Mouse (Mus musculus): Measurements from ENCODE around the gene Fabp3.

The Fabp3 gene

DNA sequence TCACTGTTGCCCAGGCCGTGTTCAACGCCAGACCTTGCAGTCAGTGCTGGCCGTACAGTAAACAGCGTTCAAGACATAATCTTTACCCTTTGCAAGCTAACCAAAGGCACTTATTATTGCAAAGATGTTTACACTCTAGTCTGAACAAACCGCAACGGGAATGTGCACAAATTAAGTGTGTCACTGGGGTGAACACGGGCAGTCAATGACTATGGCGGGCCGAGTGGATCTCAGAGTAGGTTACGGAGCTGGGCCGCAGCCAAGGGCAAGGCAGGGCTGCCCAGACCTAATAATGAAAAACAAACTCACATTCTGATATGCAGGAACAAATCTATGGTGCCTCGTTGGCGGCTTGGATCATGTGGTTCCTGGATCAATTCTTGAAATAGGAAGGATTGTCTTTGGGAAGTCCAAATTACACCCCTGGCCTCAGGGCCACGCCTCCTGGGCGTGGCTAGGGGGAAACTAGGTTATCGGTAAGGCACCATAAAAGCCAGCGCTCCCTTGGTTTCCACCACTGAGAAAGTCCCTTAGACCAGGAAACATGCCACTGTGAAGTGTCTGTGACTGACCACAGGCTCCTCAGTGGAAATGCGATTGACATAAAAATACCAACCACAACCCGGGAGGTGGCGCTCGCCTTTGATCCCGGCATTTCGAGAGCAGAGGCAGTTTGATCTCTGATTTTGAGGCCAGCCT is 13.2 kb upstream of the Fabp3 start:
- peak; percentile 64 for DNase-seq

DNA sequence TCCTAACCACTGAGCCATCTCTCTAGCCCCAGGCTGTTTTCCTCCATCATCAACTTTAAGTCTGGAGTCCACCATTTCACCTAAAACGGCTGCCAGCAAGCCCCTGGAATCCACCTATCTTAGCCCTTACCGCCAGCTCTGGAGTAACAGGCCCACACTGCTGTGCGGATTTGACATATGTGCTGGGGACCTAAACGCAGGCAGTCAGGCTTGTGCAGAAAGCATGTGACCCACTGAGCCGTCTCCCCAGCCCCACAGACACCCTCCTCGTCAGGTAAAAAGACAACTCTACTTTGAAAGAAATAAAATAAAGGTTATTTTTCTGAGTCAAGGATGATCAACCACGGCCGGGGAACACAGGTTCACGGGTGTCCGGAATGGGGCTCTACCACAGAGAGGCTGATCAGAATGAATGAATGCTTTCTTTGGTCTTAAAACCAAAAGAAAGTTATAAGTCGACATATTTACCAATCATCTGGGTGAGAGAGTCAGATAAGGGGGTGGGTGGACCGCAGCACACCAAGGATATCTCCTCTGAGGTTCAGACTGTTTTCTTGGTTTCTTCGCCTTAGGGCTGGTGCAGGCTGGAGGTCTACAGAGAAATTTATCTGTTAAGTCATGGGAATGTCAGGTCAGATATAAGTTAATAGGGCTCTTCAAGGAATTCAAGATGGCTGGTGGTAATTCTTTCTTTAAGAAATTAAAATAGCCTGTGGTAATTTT is 12.0 kb upstream of the Fabp3 start:
- no peak for DNase-seq

DNA sequence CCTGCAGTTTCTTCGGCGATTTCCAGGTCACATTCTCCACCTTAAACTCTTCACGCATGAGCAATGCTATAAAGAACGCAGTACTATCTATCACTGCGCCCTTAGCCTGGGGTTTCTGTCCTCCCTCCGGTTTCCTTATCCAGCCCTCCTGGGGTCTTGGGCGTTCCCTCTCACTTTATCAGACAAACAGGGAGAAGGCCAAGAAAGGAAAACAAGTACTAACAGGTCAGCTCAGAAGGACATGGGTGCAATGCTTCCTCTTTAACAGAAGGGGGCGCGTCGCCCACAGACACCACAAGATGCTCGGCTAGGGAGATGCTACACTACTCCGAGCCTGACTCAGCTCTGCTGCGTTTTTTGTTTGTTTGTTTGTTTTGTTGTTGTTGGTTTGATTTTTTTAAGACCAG is 11.3 kb upstream of the Fabp3 start:
- no peak for DNase-seq

DNA sequence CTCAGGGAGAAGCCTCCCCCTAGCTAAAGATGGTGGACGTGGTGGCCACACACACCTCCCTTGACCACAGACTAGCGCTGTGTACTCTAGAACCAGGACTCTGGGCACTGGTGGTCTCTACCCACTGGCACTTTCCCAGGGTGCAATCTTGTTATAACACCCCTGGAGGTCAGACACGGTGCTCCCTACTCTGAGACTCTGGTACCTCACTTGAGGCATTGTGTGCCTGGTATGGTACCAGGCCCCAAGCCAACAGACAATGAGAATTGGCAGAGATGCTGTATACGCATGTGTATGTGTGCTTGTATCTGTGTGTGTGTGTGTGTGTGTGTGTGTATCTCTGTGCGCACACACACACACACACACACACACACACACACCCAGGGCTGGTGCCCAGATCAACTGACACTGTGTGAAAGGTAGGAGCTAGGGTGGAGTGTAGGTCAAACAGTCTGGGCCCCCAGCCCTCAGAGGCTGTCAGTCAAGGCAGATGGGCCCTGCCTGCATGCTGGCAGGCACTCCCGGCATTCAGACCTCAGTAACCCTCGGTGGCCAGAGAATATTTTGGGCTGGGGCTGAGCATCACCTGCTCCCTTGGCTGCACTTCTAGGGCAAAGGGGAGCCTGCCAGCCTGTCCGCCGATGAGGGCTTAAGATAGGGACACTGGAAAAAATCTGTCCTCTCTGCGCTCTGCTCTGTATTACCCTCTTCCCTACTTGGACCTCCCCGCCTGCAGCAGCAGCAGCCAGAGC is 9.3 kb upstream of the Fabp3 start:
- no peak for DNase-seq

DNA sequence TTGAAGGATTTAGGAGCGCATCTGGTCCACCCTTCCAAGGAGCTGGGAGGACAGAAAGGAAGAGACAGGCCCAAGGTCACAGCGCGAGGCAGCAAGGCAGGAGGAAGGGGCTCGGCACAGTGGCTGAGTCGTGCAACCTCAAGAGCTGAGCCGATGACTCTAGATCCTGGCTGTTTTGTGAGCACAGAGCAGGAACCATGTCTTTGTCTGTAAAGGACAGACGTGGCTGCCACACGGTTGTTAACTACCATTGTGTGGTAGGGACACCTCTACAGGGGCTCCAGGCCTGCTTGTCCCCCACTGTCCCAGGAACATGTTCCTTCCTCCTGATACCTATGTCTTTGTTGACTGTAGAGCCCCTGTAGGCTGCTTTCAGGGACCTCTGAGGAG is 8.8 kb upstream of the Fabp3 start:
- DNase-seq = no peak

DNA sequence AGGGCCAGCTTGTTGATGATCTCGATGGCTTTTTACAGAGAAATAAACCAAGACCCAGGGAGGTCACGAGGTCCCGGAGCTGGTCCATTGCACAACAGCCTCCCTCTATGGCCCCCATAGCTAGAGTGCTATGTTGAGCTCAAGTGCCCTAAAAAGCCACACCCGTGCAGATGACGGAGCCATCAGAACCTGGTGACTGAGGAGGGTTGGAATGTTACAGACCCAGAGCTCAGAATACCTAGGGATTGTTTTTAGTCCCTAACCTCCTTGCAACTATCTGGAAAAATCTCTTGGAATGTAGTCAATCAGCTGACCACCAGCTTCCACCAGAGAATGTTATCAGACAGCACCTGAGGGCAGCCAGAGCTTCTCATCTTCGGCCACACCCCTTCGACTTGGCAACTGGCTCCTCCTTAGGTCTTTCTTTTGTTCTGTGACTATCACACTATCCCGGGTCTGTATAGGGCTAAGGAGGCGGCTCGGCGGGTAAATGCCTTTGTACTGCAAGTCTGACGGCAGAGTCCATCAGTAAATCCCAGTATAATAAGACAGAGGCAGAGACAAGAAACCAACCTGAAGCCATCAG is 6.0 kb upstream of the Fabp3 start:
- no peak for DNase-seq

DNA sequence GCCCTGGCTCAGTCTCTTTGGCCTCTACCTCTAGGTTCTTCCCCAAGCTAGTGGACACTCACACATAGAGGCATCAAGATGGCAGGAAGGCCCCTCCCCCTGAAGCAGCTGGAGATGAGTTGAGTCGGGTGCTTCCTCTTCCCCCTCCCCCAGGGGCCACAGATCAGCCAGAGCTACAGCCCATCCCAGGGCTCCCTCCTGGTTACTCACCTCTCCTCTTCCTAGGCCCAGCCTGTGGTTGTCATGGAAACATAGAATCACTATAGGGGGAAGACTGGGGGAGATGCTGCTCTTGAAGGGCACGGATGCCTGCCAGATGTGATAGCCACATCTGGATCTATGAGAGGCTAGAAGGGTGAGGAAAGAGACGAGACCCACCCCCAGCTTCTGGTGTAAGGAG is 3.6 kb upstream of the Fabp3 start:
- no peak for DNase-seq

DNA sequence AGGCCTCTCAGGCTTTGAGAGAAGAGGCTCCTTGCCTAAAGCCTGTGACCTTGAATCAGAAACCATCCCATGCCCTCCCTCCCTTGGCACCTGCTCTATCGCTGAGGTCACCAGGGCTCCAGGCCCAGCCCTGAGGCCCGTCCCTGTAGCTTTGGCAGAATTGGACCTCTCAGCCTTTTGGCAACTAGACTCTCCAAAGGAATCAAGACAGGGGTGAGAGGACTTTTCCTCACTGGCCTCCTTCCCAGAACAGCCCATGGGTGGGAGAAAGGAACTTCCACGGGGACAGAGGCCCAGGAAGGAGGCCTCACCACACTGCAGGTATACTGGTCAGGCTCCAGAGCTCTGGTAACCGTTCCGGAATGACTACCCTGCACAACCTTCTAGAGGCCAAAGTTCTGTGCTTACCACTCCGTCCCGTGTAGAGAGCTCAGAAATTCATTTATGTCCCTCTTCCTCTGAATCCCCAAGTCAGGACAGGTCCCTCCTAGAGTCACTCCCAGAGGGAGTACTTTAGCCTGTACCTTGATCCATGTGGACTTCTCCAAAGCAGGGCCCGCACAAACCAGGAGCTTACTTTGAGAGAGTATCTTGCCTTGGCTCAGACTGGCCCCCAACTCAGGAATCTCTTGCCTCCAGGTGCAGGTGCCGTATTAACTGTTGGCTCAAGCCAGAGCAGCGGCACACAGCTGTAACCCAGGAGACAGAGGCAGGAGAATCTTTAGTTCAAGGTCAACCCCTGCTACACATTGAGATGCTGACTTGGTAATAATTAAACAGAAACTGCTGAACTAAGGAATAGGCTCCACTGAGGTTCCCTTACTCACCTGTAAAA is 1.4 kb upstream of the Fabp3 start:
- peak; percentile 26 for DNase-seq

DNA sequence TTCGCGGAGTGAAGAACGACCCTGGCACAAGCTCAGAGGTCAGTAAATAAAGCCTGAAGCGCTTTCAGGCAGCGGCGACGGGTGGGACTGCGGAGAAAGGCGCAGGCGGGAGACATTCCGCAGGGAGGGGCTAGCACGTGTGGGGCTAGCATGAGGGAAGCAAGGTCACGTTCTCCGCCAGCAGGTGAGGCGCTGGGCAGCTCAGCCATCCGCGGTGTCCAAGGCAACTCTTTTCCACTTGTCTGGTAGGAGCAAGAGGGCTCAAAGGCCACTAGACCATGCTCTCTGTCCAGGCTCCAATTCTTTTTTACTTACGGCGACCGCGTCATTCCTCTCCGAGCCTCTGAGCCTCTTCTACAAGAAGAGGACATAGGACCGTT is 554 bp upstream of the Fabp3 start:
- DNase-seq = peak; percentile 74

DNA sequence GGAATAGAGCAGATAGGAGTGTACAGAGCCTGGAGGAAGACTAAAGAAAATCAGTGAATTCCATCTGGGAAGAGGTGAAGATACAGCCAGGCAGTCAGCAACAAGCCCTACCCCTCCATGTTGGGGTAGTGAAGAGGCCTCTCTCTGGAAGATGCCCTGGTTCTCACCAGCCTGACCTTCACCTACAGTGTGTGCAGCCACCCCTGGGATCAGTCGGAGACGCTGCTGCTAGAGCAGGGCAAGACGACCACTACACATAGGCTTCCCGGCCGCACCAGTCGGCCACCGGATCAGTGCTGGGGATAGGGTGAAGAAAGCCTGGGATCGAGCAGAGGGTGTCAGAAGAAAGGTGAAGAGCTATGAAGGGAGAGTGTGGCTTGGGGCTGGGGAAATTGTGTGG is 859 bp downstream of the Fabp3 start:
- DNase-seq = no peak

DNA sequence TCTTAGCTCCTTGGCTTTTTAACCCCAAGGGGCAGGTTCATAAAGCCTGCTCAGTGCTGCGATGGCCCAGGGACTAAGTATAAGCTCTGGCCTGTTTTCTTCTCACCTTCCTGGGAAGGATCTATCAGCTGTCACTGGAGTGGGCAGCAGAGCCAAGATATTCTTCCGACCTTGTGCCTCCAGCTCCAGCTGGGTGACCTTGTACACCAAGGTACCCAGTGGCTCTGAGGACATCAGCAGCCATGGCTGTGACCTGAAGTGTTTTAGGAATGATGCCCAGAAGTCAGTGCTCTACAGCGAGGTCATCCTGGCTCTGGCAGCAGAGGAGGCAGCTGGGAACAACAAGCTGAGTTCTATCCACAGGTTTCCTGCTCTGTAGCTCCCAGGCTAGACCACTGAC is 4.1 kb downstream of the Fabp3 start:
- no peak for DNase-seq

DNA sequence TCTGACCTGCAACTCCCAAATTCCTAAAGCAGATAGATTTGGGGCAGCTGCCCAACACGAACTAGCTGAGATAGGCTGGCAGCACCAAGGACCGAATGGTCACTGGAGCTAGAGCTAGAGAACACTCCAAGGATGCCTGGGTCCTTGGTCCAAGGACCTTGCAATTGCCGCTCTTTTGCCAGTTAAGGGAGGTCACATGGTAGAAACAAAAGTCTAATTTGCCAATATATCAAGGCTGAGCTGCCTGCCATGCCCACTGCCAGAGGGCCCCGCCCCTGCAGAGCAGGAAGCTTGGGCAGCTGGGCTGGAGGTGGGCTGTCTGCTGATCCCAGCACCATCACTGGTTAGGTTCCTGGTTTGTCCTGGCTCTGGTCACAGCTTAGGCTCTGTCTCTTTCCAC is 5.2 kb downstream of the Fabp3 start:
- no peak for DNase-seq

DNA sequence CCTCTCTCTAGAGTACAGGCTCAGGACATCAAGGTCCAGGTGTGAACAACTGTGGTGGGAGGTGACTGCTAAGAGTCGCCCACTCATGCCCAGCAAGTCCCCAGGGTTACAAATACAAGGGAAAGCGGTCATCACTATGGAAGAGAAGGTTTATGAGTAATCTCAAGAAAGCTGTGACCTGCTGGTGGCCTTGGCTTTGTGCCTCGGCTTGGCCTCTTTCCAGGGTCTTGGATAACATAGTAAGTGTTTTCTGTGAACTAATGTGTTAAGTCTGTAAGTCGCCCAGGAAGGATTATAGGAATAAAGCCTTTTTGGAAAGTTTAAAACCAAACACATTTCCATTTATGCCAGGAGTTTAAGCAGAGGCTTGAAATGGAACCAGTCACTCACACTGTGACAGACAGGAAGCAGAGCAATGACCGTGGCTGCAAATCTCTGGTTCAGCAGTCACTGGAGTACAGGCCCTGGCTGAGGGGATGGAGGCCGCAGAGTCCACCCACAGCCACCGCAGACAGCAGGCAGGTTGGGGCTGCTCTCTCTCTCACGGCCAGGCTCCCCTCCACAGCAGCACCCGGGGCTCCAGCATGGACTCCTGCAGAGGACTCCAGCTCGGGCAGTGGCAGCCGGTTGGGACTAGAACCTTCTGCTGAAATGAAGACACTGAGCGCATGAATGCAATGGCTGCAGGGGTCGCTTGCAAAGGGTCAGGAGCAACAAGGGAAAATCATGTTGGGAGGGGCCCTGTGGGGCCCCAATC is 7.6 kb downstream of the Fabp3 start:
- peak; percentile 39 for DNase-seq

DNA sequence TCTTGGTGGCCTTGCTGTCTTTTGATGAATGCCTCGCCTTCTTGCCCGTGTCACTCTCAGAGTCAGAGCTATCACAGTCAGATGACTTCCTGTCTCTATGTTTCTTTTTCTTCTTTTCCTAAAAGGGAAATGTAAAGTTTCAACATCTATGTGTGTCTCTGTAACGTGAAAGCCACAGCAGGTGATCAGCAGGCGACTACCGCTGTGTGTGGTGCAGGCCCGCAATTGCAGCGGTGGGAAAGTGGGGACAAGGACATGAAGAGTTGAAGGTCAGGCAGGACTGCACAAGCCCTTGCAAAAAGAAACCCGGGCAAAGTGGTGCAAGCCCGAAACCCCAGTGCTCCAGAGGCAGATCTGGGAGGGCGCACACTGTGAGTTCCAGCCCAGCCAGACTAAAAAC is 8.3 kb downstream of the Fabp3 start:
- DNase-seq = no peak

DNA sequence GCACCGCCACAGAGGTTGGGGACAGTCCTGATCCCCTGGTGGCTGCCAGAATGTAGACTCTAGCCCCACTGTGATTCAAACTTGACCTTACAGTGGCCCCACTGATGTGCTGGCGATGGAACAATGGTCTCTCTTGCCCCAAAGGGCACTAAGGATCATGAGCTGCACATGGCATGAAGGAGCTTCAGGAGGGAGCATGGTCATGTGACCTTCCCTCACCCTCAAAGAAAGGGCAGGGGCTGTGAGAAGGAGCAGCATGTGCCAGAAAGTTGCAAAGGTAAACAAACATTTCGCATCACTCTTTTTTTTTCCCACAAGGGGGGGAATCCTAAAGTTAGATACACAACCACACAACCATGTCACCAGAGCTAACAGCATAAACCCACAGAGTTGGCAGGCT is 9.7 kb downstream of the Fabp3 start:
- no peak for DNase-seq

DNA sequence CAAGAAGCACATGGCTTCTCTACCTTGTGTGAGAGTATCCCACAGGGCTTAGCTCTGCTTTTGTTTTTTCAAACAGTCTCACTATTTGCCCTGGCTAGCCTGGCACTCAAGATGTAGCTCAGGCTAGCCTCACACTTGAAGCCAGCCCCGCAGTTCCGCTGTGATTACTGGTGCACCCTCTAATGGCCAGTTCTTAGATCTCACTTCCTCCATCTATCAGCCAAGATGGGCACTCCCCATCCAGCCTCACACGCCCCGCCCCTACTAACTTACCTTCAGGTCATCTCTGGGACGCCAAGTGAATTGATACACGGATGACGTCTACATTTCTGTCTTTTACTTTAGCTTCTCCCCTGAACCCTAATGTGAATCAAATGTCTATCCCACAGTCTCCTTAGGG is 11.2 kb downstream of the Fabp3 start:
- no peak for DNase-seq

DNA sequence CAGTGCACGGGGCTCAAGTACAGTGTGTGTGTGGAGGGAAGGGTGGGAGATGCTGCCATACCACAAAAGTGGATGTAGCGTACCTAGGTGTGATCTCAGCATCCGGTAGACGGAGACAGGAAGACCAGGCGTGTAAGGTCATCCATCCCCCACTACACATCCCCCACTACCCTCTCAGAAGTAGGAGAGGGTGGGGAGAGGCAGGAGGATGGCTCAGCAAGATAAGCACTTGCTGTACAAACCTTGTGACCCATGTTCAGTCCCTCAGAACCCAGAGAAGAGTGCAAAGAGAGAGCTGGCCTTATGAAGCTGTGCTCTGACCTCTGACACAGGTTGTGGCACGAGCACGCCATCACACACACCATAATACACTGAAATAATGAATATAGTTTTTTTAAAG is 13.2 kb downstream of the Fabp3 start:
- no peak for DNase-seq

DNA sequence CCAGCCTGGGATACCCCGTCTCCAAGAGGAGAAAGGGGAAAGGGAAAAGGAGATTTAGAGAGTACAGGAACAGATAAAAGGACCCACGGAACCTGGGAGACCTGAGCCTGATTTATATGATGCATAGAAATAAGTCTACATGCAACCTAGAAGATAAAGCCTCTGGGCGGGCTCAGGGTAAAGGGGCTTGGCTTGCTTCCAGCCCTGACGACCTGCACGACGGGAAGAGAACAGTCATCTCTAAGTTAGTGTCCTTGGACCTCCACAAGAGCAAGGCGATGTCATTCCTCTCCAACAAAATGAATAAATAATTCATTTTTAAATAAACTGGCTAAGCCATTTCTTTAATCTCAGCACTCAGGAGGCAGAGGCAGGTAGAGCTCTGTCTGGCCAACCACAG is 14.2 kb downstream of the Fabp3 start:
- DNase-seq = no peak

DNA sequence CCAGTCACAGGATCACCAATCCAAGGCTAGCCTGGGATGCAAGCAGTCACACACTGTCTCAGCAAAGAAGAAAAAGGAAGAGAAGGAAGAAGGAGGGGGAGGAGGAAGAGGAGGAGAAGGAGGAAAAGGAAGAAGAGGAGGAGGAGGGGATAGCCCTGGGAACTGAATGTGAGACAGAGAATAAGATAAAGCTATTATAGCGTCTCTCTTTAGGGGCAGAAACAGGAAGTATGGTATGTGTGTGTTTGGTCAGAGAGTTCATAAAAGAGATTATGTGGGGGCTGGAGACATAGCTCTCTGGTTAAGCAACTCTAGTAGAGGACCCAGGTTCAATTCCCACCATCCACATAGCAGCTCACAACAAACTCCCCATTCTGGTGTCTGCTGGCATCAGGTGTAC is 14.8 kb downstream of the Fabp3 start:
- DNase-seq = no peak

DNA sequence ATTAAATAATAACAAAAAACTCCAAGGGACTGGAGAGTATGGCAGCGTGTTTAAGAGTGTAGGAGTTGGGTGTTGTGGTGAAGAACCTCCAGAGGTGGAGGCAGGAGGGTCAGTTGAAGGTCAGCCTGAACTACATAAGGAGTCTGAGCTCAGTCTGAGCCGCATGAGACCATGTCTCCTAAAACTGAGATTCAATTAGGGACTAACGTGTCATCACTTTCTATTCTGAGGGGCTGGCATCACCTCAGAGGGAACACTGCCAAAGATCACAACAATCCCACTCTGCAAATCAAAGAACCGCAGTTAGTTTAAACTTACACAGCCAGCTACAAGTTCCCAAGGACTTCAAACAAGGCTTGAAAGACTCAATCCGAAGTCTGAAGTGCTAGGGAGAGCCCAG is 15.2 kb downstream of the Fabp3 start:
- DNase-seq = no peak

DNA sequence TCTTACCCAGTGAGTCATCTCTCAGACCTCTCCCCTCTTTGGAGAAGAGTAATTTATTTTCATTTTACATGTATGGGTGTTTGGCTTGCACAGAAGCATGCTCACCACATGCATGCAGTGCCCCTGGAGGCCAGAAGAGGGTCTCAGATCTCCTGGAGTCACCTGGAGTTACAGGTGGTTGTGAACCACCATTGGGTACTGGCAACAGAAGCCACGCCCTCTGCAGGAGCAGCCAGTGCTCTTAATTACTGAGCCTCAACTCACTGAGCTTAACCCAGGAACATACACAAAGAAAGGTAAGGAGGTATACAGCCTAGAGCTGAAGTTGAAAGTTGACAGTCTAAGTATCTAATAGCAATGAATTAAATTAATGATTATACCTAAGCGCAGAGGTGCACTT is 17.1 kb downstream of the Fabp3 start:
- no peak for DNase-seq

DNA sequence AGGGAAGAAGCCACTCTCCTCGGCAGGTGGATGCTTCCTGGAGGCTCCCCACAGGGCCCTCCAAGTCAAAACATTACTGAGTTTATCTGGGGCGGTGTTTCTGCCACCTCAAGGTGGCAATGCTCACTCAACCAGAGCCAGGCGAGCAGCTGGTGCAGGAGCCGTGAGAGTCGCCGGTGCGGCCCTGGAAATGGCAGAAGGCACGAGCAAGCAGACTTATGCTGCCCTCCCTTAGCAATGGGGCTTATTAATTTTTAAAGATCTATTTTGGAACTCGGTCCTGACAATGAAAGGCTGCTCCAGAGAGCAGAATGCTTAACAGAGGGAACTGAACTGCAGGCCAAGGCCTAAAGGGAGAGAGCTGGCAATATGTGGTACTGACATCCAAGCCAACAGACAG is 19.0 kb downstream of the Fabp3 start:
- no peak for DNase-seq

Measured in lung, postnatal 36 days (tissue).